Mouse (Mus musculus): ENCODE data around the gene Sco1. TPM values are rescaled to one million over a fixed set of nuclear protein-coding genes. Genes with fewer than 3 reads are reported as not detected.

Sco1 gene
- total and polyA plus RNA-seq, 2 experiments from 2014 or later, result 8.2 to 15.8 TPM

DNA sequence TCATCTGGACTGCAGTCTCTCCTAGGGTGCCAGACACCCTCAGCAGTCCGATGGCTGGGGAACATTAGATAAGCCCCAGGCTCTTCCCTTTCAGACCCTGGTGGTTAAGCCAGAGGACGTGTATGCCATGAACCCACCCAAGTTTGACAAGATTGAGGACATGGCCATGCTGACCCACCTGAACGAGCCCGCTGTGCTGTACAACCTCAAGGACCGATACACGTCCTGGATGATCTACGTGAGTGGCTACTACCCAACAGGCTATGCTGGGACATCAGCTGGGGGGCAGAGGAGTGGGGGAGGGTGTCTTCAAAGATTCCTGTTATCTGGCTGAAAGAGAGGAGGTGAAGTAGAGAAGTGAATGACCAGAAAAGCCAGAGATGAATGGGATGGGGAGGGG, 29.7 kb downstream of the Sco1 start:
- no peak for ATAC-seq (ENCODE audit: insufficient read depth, low read depth)
- 68% methylated on average over 7 of the region's 7 CpGs for WGBS
- H3K27me3 ChIP-seq (ENCODE audit: control insufficient read depth, insufficient read depth, low read length), result peaks cover 43% of the 10 kb centered on the region

DNA sequence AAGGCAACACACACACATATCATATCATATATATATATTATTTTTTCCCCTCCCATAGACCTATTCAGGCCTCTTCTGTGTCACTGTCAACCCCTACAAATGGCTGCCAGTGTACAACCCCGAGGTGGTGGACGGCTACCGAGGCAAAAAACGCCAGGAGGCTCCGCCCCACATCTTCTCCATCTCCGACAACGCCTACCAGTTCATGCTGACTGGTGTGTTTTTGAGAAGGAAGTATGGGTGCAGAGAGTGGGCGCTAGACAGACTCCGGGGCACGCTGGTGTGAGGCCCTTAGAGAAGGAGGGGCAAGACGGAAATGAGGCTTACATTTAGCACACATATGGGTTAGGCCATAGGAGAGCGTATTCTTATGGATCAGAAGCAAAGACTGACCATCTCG, 30.3 kb downstream of the Sco1 start:
- no peaks in the 10 kb centered on the region for H3K36me3 ChIP-seq (replicated peaks; ENCODE audit: control insufficient read depth, insufficient read depth, low read length)
- WGBS, result 76% methylated on average over 13 of the region's 13 CpGs
- TF ChIP-seq EP300 (IDR thresholded peaks at IDR 0.05; ENCODE audit: low read depth) (no peak), CTCF (IDR thresholded peaks at IDR 0.05; ENCODE audit: low read depth) (no peak)
- no peak overlapping the region for H3K4me2 ChIP-seq (ENCODE audit: low read depth, low read length)
- H3K27me3 ChIP-seq (ENCODE audit: control insufficient read depth, insufficient read depth, low read length), result peaks cover 44% of the 10 kb centered on the region
- no peak overlapping the region for H3K9ac ChIP-seq (replicated peaks; ENCODE audit: low read depth, low read length)
- H3K4me3 ChIP-seq (ENCODE audit: low read depth, low read length), result no peak overlapping the region
- no peaks in the 10 kb centered on the region for H3K4me1 ChIP-seq (ENCODE audit: control insufficient read depth, insufficient read depth)
- DNase-seq (ENCODE audit: low spot score), result no peak
- no peak for ATAC-seq (ENCODE audit: insufficient read depth, low read depth)
- H3K27ac ChIP-seq (ENCODE audit: low read depth), result no peak overlapping the region
- H3K9me3 ChIP-seq (replicated peaks; ENCODE audit: control insufficient read depth, low read length), result no peaks in the 10 kb centered on the region

More for the DNA sequence above, 29.7 kb downstream of the Sco1 start:
- Histone ChIP-seq H3K27ac (ENCODE audit: low read depth) (no peak overlapping the region), H3K36me3 (replicated peaks; ENCODE audit: control insufficient read depth, insufficient read depth, low read length) (no peaks in the 10 kb centered on the region), H3K9ac (replicated peaks; ENCODE audit: low read depth, low read length) (no peak overlapping the region), H3K4me1 (ENCODE audit: control insufficient read depth, insufficient read depth) (no peaks in the 10 kb centered on the region), H3K4me3 (ENCODE audit: low read depth, low read length) (no peak overlapping the region), H3K9me3 (replicated peaks; ENCODE audit: control insufficient read depth, low read length) (no peaks in the 10 kb centered on the region), H3K4me2 (ENCODE audit: low read depth, low read length) (no peak overlapping the region)
- no peak for DNase-seq (ENCODE audit: low spot score)
- no peak for TF ChIP-seq EP300 (IDR thresholded peaks at IDR 0.05; ENCODE audit: low read depth)
- no peak for TF ChIP-seq CTCF (IDR thresholded peaks at IDR 0.05; ENCODE audit: low read depth)

- no peaks in the 10 kb centered on the region for H3K36me3 ChIP-seq (replicated peaks; ENCODE audit: control insufficient read depth, insufficient read depth, low read length)
- 58% methylated on average over 6 of the region's 6 CpGs for WGBS
- H3K9me3 ChIP-seq (replicated peaks; ENCODE audit: control insufficient read depth, low read length), result no peaks in the 10 kb centered on the region
- H3K27me3 ChIP-seq (ENCODE audit: control insufficient read depth, insufficient read depth, low read length), result peaks cover 44% of the 10 kb centered on the region
- H3K4me3 ChIP-seq (ENCODE audit: low read depth, low read length), result no peak overlapping the region
- no peaks in the 10 kb centered on the region for H3K4me1 ChIP-seq (ENCODE audit: control insufficient read depth, insufficient read depth)
- no peak for TF ChIP-seq EP300 (IDR thresholded peaks at IDR 0.05; ENCODE audit: low read depth)
- TF ChIP-seq CTCF (IDR thresholded peaks at IDR 0.05; ENCODE audit: low read depth), result no peak
- DNase-seq (ENCODE audit: low spot score) (no peak), ATAC-seq (ENCODE audit: insufficient read depth, low read depth) (no peak)
- H3K9ac ChIP-seq (replicated peaks; ENCODE audit: low read depth, low read length), result no peak overlapping the region
- H3K27ac ChIP-seq (ENCODE audit: low read depth), result no peak overlapping the region
- no peak overlapping the region for H3K4me2 ChIP-seq (ENCODE audit: low read depth, low read length)
Observed at GRCm38 (mm10) chr11:67083239-67083638, 30.8 kb downstream of the Sco1 start.

GRCm38 (mm10) chr11:67083712-67084340, 31.4 kb downstream of the Sco1 start:
- Histone ChIP-seq H3K4me3 (ENCODE audit: low read depth, low read length) (no peak overlapping the region), H3K4me2 (ENCODE audit: low read depth, low read length) (no peak overlapping the region), H3K9me3 (replicated peaks; ENCODE audit: control insufficient read depth, low read length) (no peaks in the 10 kb centered on the region), H3K9ac (replicated peaks; ENCODE audit: low read depth, low read length) (no peak overlapping the region), H3K4me1 (ENCODE audit: control insufficient read depth, insufficient read depth) (no peaks in the 10 kb centered on the region), H3K27me3 (ENCODE audit: control insufficient read depth, insufficient read depth, low read length) (peaks cover 44% of the 10 kb centered on the region), H3K27ac (ENCODE audit: low read depth) (no peak overlapping the region), H3K36me3 (replicated peaks; ENCODE audit: control insufficient read depth, insufficient read depth, low read length) (no peaks in the 10 kb centered on the region)
- 31% methylated on average over 32 of the region's 32 CpGs for WGBS
- no peak; the same call in 1 of the 2 replicates for TF ChIP-seq CTCF (IDR thresholded peaks at IDR 0.05; ENCODE audit: low read depth)
- TF ChIP-seq EP300 (IDR thresholded peaks at IDR 0.05; ENCODE audit: low read depth), result no peak
- DNase-seq (ENCODE audit: low spot score), result no peak
- no peak for ATAC-seq (ENCODE audit: insufficient read depth, low read depth)

GRCm38 (mm10) chr11:67085489-67085888, 33.0 kb downstream of the Sco1 start:
- Histone ChIP-seq H3K36me3 (replicated peaks; ENCODE audit: control insufficient read depth, insufficient read depth, low read length) (no peaks in the 10 kb centered on the region), H3K27me3 (ENCODE audit: control insufficient read depth, insufficient read depth, low read length) (peaks cover 44% of the 10 kb centered on the region), H3K4me2 (ENCODE audit: low read depth, low read length) (no peak overlapping the region), H3K9me3 (replicated peaks; ENCODE audit: control insufficient read depth, low read length) (no peaks in the 10 kb centered on the region), H3K4me1 (ENCODE audit: control insufficient read depth, insufficient read depth) (no peaks in the 10 kb centered on the region), H3K9ac (replicated peaks; ENCODE audit: low read depth, low read length) (no peak overlapping the region), H3K27ac (ENCODE audit: low read depth) (no peak overlapping the region), H3K4me3 (ENCODE audit: low read depth, low read length) (no peak overlapping the region)
- 4% methylated on average over 6 of the region's 6 CpGs for WGBS
- ATAC-seq (ENCODE audit: insufficient read depth, low read depth) (peak; percentile 42; the same call in 1 of the 2 replicates), DNase-seq (ENCODE audit: low spot score) (peak; percentile 69)
- TF ChIP-seq EP300 (IDR thresholded peaks at IDR 0.05; ENCODE audit: low read depth), result no peak
- TF ChIP-seq CTCF (IDR thresholded peaks at IDR 0.05; ENCODE audit: low read depth), result peak; percentile 82

All from heart, postnatal 0 days (tissue).